Mouse (Mus musculus): ENCODE measurements at regions not wholly inside any gene's neighbourhood (a gene's known extent, or its start where the extent isn't known, plus 50 kb on each side); places are given as distances from the start of the nearest gene placed in this dataset.

- Histone ChIP-seq H3K9ac (ENCODE audit: low read depth, poor library complexity, severe bottlenecking) (no peak overlapping the region), H3K27me3 (ENCODE audit: control insufficient read depth, insufficient read depth, low read length, poor library complexity, severe bottlenecking) (no peaks in the 10 kb centered on the region), H3K4me1 (ENCODE audit: control insufficient read depth, insufficient read depth, low read length) (no peaks in the 10 kb centered on the region), H3K36me3 (ENCODE audit: control insufficient read depth, insufficient read depth, low read length, poor library complexity, severe bottlenecking) (no peaks in the 10 kb centered on the region), H3K4me3 (ENCODE audit: low read depth, low read length) (no peak overlapping the region), H3K27ac (ENCODE audit: insufficient read depth, low read length) (no peak overlapping the region), H3K9me3 (replicated peaks; ENCODE audit: control insufficient read depth, insufficient read depth, low read length, poor library complexity, severe bottlenecking) (no peaks in the 10 kb centered on the region)
- TF ChIP-seq POLR2A (IDR thresholded peaks at IDR 0.05; ENCODE audit: insufficient read depth, low read length): no peak
- no peak for TF ChIP-seq CTCF (IDR thresholded peaks at IDR 0.05; ENCODE audit: low read depth, low read length)
- no peak for TF ChIP-seq EP300 (IDR thresholded peaks at IDR 0.05; ENCODE audit: insufficient read depth, low read depth, low read length)
These were observed 88.6 kb downstream of the Irs2 start for GRCm38 (mm10) chr8:10919620-10920019.

- no peak overlapping the region for H3K27ac ChIP-seq (ENCODE audit: insufficient read depth, low read length)
- no peaks in the 10 kb centered on the region for H3K4me1 ChIP-seq (ENCODE audit: control insufficient read depth, insufficient read depth, low read length)
These were observed 89.7 kb downstream of the Irs2 start for GRCm38 (mm10) chr8:10918403-10919035.

DNA sequence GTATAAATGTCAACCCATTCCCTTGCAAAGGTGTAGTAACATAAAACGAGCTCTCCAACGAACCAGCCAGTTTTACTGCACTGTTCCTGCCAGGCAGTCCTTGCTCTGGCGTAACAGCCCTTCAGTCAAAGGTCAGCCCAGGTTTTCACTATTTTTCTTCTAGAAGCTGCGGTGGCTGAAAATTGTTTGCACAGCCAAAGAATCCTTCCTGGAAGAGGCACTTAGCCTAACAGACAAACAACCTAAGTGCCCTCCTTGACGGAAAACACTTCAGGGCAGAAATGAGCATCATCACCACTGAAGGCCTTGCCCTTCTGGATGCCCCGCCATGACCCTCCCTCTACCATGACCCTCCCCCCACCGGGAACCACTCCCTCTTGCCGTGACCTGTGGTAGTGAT is 93.6 kb downstream of the Irs2 start:
- Histone ChIP-seq H3K27me3 (ENCODE audit: control insufficient read depth, insufficient read depth, low read length, poor library complexity, severe bottlenecking) (no peaks in the 10 kb centered on the region), H3K9me3 (replicated peaks; ENCODE audit: control insufficient read depth, insufficient read depth, low read length, poor library complexity, severe bottlenecking) (no peaks in the 10 kb centered on the region), H3K27ac (ENCODE audit: insufficient read depth, low read length) (no peak overlapping the region), H3K4me3 (ENCODE audit: low read depth, low read length) (no peak overlapping the region), H3K4me1 (ENCODE audit: control insufficient read depth, insufficient read depth, low read length) (no peaks in the 10 kb centered on the region), H3K36me3 (ENCODE audit: control insufficient read depth, insufficient read depth, low read length, poor library complexity, severe bottlenecking) (no peaks in the 10 kb centered on the region), H3K9ac (ENCODE audit: low read depth, poor library complexity, severe bottlenecking) (no peak overlapping the region)
- TF ChIP-seq CTCF (IDR thresholded peaks at IDR 0.05; ENCODE audit: low read depth, low read length) (no peak), POLR2A (IDR thresholded peaks at IDR 0.05; ENCODE audit: insufficient read depth, low read length) (no peak), EP300 (IDR thresholded peaks at IDR 0.05; ENCODE audit: insufficient read depth, low read depth, low read length) (no peak)

More at GRCm38 (mm10) chr8:10918403-10919035, 89.7 kb downstream of the Irs2 start:
- H3K9ac ChIP-seq (ENCODE audit: low read depth, poor library complexity, severe bottlenecking): no peak overlapping the region
- TF ChIP-seq POLR2A (IDR thresholded peaks at IDR 0.05; ENCODE audit: insufficient read depth, low read length) (no peak), EP300 (IDR thresholded peaks at IDR 0.05; ENCODE audit: insufficient read depth, low read depth, low read length) (no peak), CTCF (IDR thresholded peaks at IDR 0.05; ENCODE audit: low read depth, low read length) (no peak)
- H3K27me3 ChIP-seq (ENCODE audit: control insufficient read depth, insufficient read depth, low read length, poor library complexity, severe bottlenecking): no peaks in the 10 kb centered on the region
- no peaks in the 10 kb centered on the region for H3K9me3 ChIP-seq (replicated peaks; ENCODE audit: control insufficient read depth, insufficient read depth, low read length, poor library complexity, severe bottlenecking)
- H3K36me3 ChIP-seq (ENCODE audit: control insufficient read depth, insufficient read depth, low read length, poor library complexity, severe bottlenecking): no peaks in the 10 kb centered on the region
- no peak overlapping the region for H3K4me3 ChIP-seq (ENCODE audit: low read depth, low read length)

DNA sequence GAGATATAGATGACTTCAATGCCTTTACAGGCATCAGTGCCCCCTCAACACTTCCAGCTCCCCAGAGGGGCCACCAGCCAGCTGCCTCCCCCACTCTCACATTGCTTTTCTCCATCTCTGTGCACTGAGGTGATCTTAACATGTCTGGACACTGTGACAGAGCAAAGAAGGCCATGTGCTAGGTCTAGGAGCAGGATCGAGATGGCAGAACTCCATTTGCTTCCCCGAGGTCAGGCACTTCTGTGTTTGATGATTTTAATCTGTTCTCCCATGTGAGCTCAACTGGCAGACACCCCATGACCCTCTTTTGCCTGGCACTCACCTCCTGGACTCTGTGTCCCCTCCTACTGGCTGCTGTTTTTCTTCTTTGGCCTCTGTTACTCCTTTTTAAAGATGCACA is 95.8 kb downstream of the Irs2 start:
- Histone ChIP-seq H3K9me3 (replicated peaks; ENCODE audit: control insufficient read depth, insufficient read depth, low read length, poor library complexity, severe bottlenecking) (no peaks in the 10 kb centered on the region), H3K36me3 (ENCODE audit: control insufficient read depth, insufficient read depth, low read length, poor library complexity, severe bottlenecking) (no peaks in the 10 kb centered on the region), H3K4me1 (ENCODE audit: control insufficient read depth, insufficient read depth, low read length) (no peaks in the 10 kb centered on the region), H3K4me3 (ENCODE audit: low read depth, low read length) (no peak overlapping the region), H3K27ac (ENCODE audit: insufficient read depth, low read length) (no peak overlapping the region), H3K9ac (ENCODE audit: low read depth, poor library complexity, severe bottlenecking) (no peak overlapping the region), H3K27me3 (ENCODE audit: control insufficient read depth, insufficient read depth, low read length, poor library complexity, severe bottlenecking) (no peaks in the 10 kb centered on the region)
- TF ChIP-seq EP300 (IDR thresholded peaks at IDR 0.05; ENCODE audit: insufficient read depth, low read depth, low read length) (no peak), CTCF (IDR thresholded peaks at IDR 0.05; ENCODE audit: low read depth, low read length) (no peak), POLR2A (IDR thresholded peaks at IDR 0.05; ENCODE audit: insufficient read depth, low read length) (no peak)

DNA sequence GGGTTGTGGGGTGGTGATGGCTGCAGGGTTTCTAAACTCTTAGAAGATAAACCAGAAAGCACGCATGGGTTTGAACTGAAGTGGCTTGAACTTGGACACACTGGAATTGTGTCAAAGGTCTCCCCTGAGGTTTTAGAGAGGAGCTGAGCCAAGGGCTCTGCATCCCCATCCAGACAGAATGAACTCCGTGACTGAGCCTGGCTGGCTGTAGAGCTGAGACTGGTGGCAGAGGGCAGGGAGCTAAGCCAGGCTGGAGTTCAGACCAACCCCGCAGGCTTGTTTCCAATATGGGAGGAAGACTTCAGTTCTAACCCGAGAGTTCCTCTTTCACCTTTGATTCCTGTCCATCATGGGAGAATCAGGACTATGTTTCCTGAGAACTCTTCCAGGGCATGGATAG is 96.9 kb downstream of the Irs2 start:
- H3K36me3 ChIP-seq (ENCODE audit: control insufficient read depth, insufficient read depth, low read length, poor library complexity, severe bottlenecking): no peaks in the 10 kb centered on the region
- H3K4me3 ChIP-seq (ENCODE audit: low read depth, low read length): no peak overlapping the region
- H3K9ac ChIP-seq (ENCODE audit: low read depth, poor library complexity, severe bottlenecking): no peak overlapping the region
- H3K4me1 ChIP-seq (ENCODE audit: control insufficient read depth, insufficient read depth, low read length): no peaks in the 10 kb centered on the region
- H3K27ac ChIP-seq (ENCODE audit: insufficient read depth, low read length): no peak overlapping the region
- TF ChIP-seq POLR2A (IDR thresholded peaks at IDR 0.05; ENCODE audit: insufficient read depth, low read length) (no peak), EP300 (IDR thresholded peaks at IDR 0.05; ENCODE audit: insufficient read depth, low read depth, low read length) (no peak), CTCF (IDR thresholded peaks at IDR 0.05; ENCODE audit: low read depth, low read length) (no peak)
- no peaks in the 10 kb centered on the region for H3K27me3 ChIP-seq (ENCODE audit: control insufficient read depth, insufficient read depth, low read length, poor library complexity, severe bottlenecking)
- H3K9me3 ChIP-seq (replicated peaks; ENCODE audit: control insufficient read depth, insufficient read depth, low read length, poor library complexity, severe bottlenecking): no peaks in the 10 kb centered on the region

DNA sequence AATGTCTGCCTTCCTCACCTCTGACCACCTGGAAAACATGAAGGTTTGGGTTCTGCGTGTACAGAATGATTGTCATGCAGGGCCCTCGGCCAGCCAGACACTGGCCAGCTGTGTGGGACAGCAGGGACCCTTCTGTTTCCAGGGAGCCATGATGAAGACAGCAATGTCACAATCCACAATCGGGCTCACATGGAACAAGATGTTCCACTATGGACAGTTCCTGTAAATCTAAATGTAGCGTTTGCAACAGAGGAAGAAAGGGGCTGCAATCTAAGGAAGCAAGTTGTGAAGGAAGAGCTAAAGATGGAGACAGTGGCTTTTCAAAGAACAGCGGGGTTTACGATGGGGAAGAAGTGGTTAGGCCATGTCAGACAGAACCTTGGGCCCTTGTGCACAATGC is 97.3 kb downstream of the Irs2 start:
- no peaks in the 10 kb centered on the region for H3K36me3 ChIP-seq (ENCODE audit: control insufficient read depth, insufficient read depth, low read length, poor library complexity, severe bottlenecking)
- no peak overlapping the region for H3K9ac ChIP-seq (ENCODE audit: low read depth, poor library complexity, severe bottlenecking)
- H3K9me3 ChIP-seq (replicated peaks; ENCODE audit: control insufficient read depth, insufficient read depth, low read length, poor library complexity, severe bottlenecking): no peaks in the 10 kb centered on the region
- no peak overlapping the region for H3K4me3 ChIP-seq (ENCODE audit: low read depth, low read length)
- TF ChIP-seq CTCF (IDR thresholded peaks at IDR 0.05; ENCODE audit: low read depth, low read length): no peak
- TF ChIP-seq POLR2A (IDR thresholded peaks at IDR 0.05; ENCODE audit: insufficient read depth, low read length): no peak
- TF ChIP-seq EP300 (IDR thresholded peaks at IDR 0.05; ENCODE audit: insufficient read depth, low read depth, low read length): no peak
- no peak overlapping the region for H3K27ac ChIP-seq (ENCODE audit: insufficient read depth, low read length)
- no peaks in the 10 kb centered on the region for H3K4me1 ChIP-seq (ENCODE audit: control insufficient read depth, insufficient read depth, low read length)
- H3K27me3 ChIP-seq (ENCODE audit: control insufficient read depth, insufficient read depth, low read length, poor library complexity, severe bottlenecking): no peaks in the 10 kb centered on the region
